Mouse (Mus musculus) neural tube, embryonic 12.5 days (tissue): ENCODE data around the gene Cpeb4. TPM values are rescaled to one million over a fixed set of nuclear protein-coding genes. Genes with fewer than 3 reads are reported as not detected.
"Not testable (repeated sequence)": the region's sequence is repeated elsewhere in the genome, so short reads cannot be mapped to it uniquely, and the experiment has no call there.

Experiments used
- ATAC-seq: fragments of 200-750 bp; cut with Nextera tagmentation; 2 replicates; pipeline ENCODE4 v1.8.0; 2017; ENCODE audit warnings: low read depth, mild to moderate bottlenecking, moderate TSS enrichment, moderate library complexity; ENCODE audit not compliant: low FRiP score
- H3K27ac ChIP-seq: fragments of 300-500 bp; sonication (generic); 2 replicates; pipeline ENCODE4 v1.5.1; 2016
- H3K27me3 ChIP-seq: fragments of 300-500 bp; sonication (generic); replicated peaks from 2 replicates; pipeline ENCODE4 v1.6.1; 2016; ENCODE audit warnings: mild to moderate bottlenecking
- H3K36me3 ChIP-seq: fragments of 300-500 bp; sonication (generic); 2 replicates; pipeline ENCODE4 v1.6.1; 2016; ENCODE audit warnings: mild to moderate bottlenecking
- H3K4me1 ChIP-seq: fragments of 300-500 bp; sonication (generic); 2 replicates; pipeline ENCODE4 v1.6.1; 2016
- H3K4me2 ChIP-seq: fragments of 300-500 bp; sonication (generic); replicated peaks from 2 replicates; pipeline ENCODE4 v1.6.1; 2016; ENCODE audit warnings: mild to moderate bottlenecking
- H3K4me3 ChIP-seq: fragments of 300-500 bp; sonication (generic); 2 replicates; pipeline ENCODE4 v1.5.1; 2016
- H3K9ac ChIP-seq: fragments of 300-500 bp; sonication (generic); 2 replicates; pipeline ENCODE4 v1.6.1; 2016; ENCODE audit warnings: mild to moderate bottlenecking
- H3K9me3 ChIP-seq: fragments of 300-500 bp; sonication (generic); 2 replicates; pipeline ENCODE4 v1.6.1; 2016; ENCODE audit warnings: mild to moderate bottlenecking
- WGBS: fragments of 180-500 bp; shearing (Covaris S2); methylation state at CpG from one replicate; pipeline ENCODE4 v1.1.7; 2016; 5-methylcytosine and 5-hydroxymethylcytosine counted together
- polyA plus RNA-seq: library from polyadenylated mRNA; unstranded; fragments of >200 nt; fragmentation: Nextera tagmentation; extraction: Ambion mirVana; gene quantifications from 2 replicates; pipeline ENCODE4 v1.2.1, GENCODE M21; 2016

The Cpeb4 gene
- polyA plus RNA-seq, 1 experiment from 2014 or later: 18.4 TPM

GRCm38 (mm10) chr11:31965256-31966134, 93.5 kb downstream of the Cpeb4 start, which contains the start of gene 4930524B15Rik:
Gene 4930524B15Rik, plus strand, starts transcription at chr11:31965592.
- Histone ChIP-seq H3K9ac (peak within 1 kb of the TSS; percentile 42), H3K4me1 (peaks cover 6% of the 10 kb centered on the region; the same call in 1 of the 2 replicates), H3K9me3 (no peaks in the 10 kb centered on the region), H3K4me2 (peak within 1 kb of the TSS; percentile 62), H3K27ac (no peak within 1 kb of the TSS), H3K4me3 (peak within 1 kb of the TSS; percentile 22), H3K27me3 (no peaks in the 10 kb centered on the region), H3K36me3 (no peaks in the 10 kb centered on the region)
- 45% methylated on average over 49 of the region's 49 CpGs for WGBS
- peak; percentile 71 for ATAC-seq

GRCm38 (mm10) chr11:31974132-31974531, 102.1 kb downstream of the Cpeb4 start:
- no peaks in the 10 kb centered on the region for H3K4me1 ChIP-seq
- ATAC-seq: no peak
- H3K36me3 ChIP-seq: no peaks in the 10 kb centered on the region
- 87% methylated on average over 4 of the region's 4 CpGs for WGBS
- H3K9me3 ChIP-seq: no peaks in the 10 kb centered on the region
- H3K27me3 ChIP-seq: no peaks in the 10 kb centered on the region
- H3K4me2 ChIP-seq: no peak overlapping the region
- H3K9ac ChIP-seq: no peak overlapping the region
- no peak overlapping the region for H3K27ac ChIP-seq
- no peak overlapping the region for H3K4me3 ChIP-seq

DNA sequence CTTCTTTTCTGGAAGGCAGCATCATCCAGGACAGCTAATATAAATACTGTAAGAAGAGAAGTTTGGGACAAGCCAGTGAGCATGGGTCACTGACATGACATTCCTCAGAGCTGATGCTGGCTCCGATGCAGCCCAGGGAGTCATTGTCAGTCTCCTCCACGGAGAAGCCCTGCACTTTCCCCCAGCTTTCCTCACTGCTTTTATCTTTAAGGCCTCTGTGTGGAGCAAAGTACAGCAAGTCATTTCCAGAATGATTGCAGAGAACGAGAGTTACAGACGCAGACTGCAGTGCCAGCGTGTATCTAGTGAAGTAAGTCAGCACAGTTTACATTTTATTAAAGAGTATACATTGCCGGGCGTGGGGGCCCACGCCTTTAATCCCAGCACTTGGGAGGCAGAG, 102.8 kb downstream of the Cpeb4 start:
- Histone ChIP-seq H3K9ac (no peak overlapping the region), H3K36me3 (no peaks in the 10 kb centered on the region), H3K4me3 (no peak overlapping the region), H3K4me2 (no peak overlapping the region), H3K9me3 (0 out of 2 replicates have a peak, but pooled peaks cover under 1% of the 10 kb centered on the region), H3K27me3 (no peaks in the 10 kb centered on the region), H3K27ac (no peak overlapping the region), H3K4me1 (no peaks in the 10 kb centered on the region)
- WGBS: 64% methylated on average over 8 of the region's 8 CpGs
- no peak for ATAC-seq

DNA sequence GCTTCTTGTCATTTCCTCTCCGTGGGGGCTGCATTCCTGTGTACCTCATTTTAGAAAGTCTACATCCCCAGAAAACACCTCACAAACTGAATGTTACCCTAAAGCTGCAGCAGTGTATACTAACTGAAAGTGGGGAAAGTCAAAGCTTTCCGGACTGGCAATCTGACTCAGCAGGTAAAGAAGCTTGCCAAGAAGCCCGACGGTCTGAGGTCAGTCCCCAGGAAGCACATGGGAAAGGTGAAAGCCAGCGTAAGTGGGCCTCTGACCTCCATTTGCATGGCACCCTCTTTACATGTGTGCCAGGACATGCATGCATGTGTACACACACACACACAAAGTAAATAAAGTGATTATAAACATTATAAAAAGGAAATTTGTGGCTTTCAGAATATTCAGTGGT, 103.7 kb downstream of the Cpeb4 start:
- Histone ChIP-seq H3K27me3 (no peaks in the 10 kb centered on the region), H3K4me3 (no peak overlapping the region), H3K4me1 (no peaks in the 10 kb centered on the region), H3K9me3 (peaks cover 5% of the 10 kb centered on the region; the same call in 1 of the 2 replicates), H3K9ac (no peak overlapping the region), H3K27ac (no peak overlapping the region), H3K4me2 (no peak overlapping the region), H3K36me3 (no peaks in the 10 kb centered on the region)
- ATAC-seq: no peak
- 84% methylated on average over 5 of the region's 5 CpGs for WGBS

DNA sequence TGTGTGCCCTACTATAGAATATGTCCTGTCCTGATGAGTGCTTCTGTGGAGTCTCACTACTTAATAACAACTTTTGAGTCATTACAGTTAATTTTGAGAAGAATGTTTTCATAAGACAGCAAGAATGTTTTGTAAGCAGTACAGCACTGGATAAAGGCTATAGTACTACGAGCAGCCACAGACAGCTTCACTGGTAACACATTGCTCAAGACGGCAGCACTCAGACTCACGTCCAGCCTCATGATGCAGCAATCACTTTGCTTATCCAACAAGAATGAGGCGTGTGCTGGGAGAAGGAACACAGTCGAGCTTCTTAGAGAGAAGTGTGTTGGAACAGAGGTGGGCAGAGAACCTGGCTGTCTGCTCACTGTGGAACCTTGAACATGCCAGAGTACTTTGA, 104.1 kb downstream of the Cpeb4 start:
- 77% methylated on average over 5 of the region's 5 CpGs for WGBS
- H3K9ac ChIP-seq: no peak overlapping the region
- no peaks in the 10 kb centered on the region for H3K36me3 ChIP-seq
- H3K27me3 ChIP-seq: no peaks in the 10 kb centered on the region
- H3K4me1 ChIP-seq: no peaks in the 10 kb centered on the region
- no peak overlapping the region for H3K4me2 ChIP-seq
- H3K4me3 ChIP-seq: no peak overlapping the region
- H3K27ac ChIP-seq: no peak overlapping the region
- H3K9me3 ChIP-seq: peaks cover 5% of the 10 kb centered on the region; the same call in 1 of the 2 replicates
- ATAC-seq: no peak

DNA sequence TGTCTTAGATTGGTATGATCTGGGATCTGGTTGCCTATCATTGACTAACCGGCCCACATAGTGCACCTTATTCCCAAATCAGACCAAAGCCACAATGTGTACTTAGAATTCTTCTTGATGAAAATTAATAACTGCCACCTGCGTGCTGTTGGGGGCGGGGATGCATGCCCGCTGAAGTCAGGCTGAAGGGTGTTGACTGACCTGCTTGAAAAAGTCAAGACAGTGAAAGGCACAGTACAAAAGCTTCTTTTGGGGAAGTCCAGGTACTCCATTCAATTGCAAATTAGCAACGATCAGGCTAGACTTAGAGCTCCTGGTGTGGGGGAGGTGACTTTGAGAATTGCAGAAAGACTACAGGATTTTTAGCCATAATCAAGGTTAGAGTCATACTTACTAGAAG, 108.1 kb downstream of the Cpeb4 start:
- 87% methylated on average over 5 of the region's 5 CpGs for WGBS
- not testable (repeated sequence) for ATAC-seq

DNA sequence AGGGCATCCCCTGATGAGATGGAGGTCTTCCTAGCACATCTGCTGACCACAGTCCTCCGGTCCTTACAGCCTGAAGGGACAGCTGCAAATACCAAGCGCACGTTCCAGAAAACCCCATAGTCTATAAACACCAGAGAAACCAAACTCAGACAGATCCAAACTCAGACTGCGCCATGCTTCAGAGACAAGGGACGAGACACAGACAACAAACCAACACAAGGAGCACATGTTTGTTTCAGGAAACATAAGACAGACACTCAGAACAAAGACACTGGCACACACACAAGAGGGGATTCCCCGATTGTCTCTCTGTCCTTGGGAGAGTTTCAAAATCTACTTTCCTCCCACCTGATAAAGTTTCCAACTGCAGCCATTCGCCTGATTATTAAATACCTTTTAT, 109.8 kb downstream of the Cpeb4 start:
- ATAC-seq: no peak
- 91% methylated on average over 7 of the region's 7 CpGs for WGBS
- H3K4me2 ChIP-seq: no peak overlapping the region

More for the DNA sequence above, 108.1 kb downstream of the Cpeb4 start:
- not testable (repeated sequence) for H3K36me3 ChIP-seq, H3K9ac ChIP-seq, H3K4me1 ChIP-seq, H3K4me3 ChIP-seq, H3K27ac ChIP-seq, H3K27me3 ChIP-seq, H3K9me3 ChIP-seq, H3K4me2 ChIP-seq

DNA sequence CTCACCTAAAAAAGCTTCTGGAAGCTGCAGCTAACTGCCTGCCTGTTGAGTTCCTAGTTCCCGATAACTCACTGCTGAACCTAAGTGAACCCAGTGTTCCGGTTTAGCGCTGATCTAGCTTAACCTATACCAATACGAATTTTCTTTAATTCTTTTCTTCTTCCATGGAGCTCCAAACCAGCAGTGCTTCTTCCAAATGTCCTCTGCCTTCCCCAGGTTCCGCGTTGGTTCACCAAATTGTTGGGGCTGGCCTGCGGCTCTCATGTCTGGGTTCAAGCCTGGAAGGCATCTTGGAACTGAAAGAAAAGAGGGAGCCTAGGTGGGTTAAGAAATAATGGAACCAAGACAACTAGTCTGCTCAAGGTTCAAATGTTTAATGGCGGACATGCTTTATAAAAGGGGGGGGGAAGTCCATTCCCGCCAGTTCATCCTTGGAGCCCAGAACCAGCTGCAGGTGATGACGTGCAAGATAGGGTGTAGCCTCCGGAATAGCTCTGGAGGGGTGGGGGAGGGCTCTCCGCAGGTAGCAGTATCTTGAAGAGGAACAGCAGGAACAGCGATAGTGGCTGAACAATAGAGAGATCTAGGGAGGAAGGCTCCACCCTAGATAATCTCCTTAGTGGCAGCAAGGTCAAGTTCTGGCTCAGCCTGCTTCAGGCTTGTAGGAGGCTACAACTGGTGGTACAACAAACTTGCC, 110.4 kb downstream of the Cpeb4 start:
- H3K36me3 ChIP-seq, H3K9me3 ChIP-seq, H3K4me1 ChIP-seq, H3K27me3 ChIP-seq, H3K4me3 ChIP-seq, H3K27ac ChIP-seq, ATAC-seq, H3K4me2 ChIP-seq, H3K9ac ChIP-seq: not testable (repeated sequence)
- WGBS: 88% methylated on average over 13 of the region's 13 CpGs

More for the DNA sequence above, 109.8 kb downstream of the Cpeb4 start:
- Histone ChIP-seq H3K9ac (no peak overlapping the region), H3K4me3 (no peak overlapping the region), H3K9me3 (peaks cover 8% of the 10 kb centered on the region), H3K27me3 (no peaks in the 10 kb centered on the region), H3K36me3 (no peaks in the 10 kb centered on the region), H3K27ac (no peak overlapping the region), H3K4me1 (no peaks in the 10 kb centered on the region)

GRCm38 (mm10) chr11:31983249-31983648, 111.2 kb downstream of the Cpeb4 start:
- Histone ChIP-seq H3K27me3 (no peaks in the 10 kb centered on the region), H3K9me3 (peaks cover 8% of the 10 kb centered on the region), H3K4me1 (no peaks in the 10 kb centered on the region), H3K4me2 (no peak overlapping the region), H3K36me3 (no peaks in the 10 kb centered on the region), H3K4me3 (no peak overlapping the region), H3K27ac (no peak overlapping the region), H3K9ac (no peak overlapping the region)
- no peak for ATAC-seq

DNA sequence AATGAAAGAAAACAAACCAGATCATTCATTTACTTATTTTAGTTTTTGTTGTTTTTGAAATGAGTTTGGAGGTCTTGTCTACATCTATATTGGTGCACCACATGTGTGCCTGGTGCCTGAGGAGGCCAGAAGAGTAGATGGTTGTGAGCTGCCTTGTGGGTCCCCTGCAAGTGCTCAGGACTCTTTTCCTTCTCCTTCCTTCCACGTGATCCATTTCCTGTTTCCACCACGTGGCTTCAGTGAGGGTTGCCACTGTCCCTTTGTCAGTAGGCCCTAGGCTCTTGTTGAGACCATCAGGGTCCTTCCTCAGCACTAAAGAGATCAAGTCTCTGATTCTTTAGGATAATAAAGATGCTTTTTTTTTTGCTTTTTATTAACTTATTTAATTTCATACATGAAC, 112.8 kb downstream of the Cpeb4 start:
- no peaks in the 10 kb centered on the region for H3K27me3 ChIP-seq
- peaks cover 8% of the 10 kb centered on the region for H3K9me3 ChIP-seq
- WGBS: 59% methylated on average over 2 of the region's 2 CpGs
- no peak overlapping the region for H3K9ac ChIP-seq
- no peak overlapping the region for H3K4me3 ChIP-seq
- no peak overlapping the region for H3K27ac ChIP-seq
- H3K36me3 ChIP-seq: no peaks in the 10 kb centered on the region
- H3K4me2 ChIP-seq: no peak overlapping the region
- ATAC-seq: no peak
- no peaks in the 10 kb centered on the region for H3K4me1 ChIP-seq
